In genomic region chr9:76236626-76237025, GRCm38 (mm10) we compare ENCODE assay signal across 9 mouse cellular contexts. TPM values are rescaled to one million over a fixed set of nuclear protein-coding genes. Genes with fewer than 3 reads are reported as not detected.
DNase-seq lines count a peak whose midpoint lies in the region; ATAC-seq lines count a peak whose summit lies in the region.
"Had no signal": no experiment of that assay in that cellular context is flagged by ENCODE, and none has a peak within 500 bp of the region (broad histone marks: within the 10 kb centered on the region; RNA-seq: fewer than 3 reads in every experiment).

No protein-coding gene starts in this region.

- ATAC-seq in hindbrain, embryonic 12.5 days (ENCODE audit: low FRiP score): peak; percentile 88
- peak; percentile 86 for ATAC-seq in lung, embryonic 16.5 days (ENCODE audit: low read depth)

- H3K27ac ChIP-seq in hindbrain, embryonic 12.5 days: no peak overlapping the region
- no peak overlapping the region for H3K27ac ChIP-seq in lung, embryonic 16.5 days (ENCODE audit: low read length)

- H3K4me2 ChIP-seq in hindbrain, embryonic 12.5 days (replicated peaks): peak overlapping the region; percentile 71
- peak overlapping the region; percentile 75 for H3K4me2 ChIP-seq in lung, embryonic 16.5 days (ENCODE audit: low read depth, low read length)

- H3K9me3 ChIP-seq in hindbrain, embryonic 12.5 days (replicated peaks): no peaks in the 10 kb centered on the region
- no peaks in the 10 kb centered on the region for H3K9me3 ChIP-seq in lung, embryonic 16.5 days (ENCODE audit: control insufficient read depth, low read length)

- peak overlapping the region; percentile 34; the same call in 1 of the 2 replicates for H3K4me3 ChIP-seq in hindbrain, embryonic 12.5 days
- peak overlapping the region; percentile 46 for H3K4me3 ChIP-seq in lung, embryonic 16.5 days (ENCODE audit: low read length)

- H3K4me1 ChIP-seq in hindbrain, embryonic 12.5 days: no peaks in the 10 kb centered on the region
- no peaks in the 10 kb centered on the region for H3K4me1 ChIP-seq in lung, embryonic 16.5 days (replicated peaks; ENCODE audit: control insufficient read depth, insufficient read depth, low read length)

- peak; percentile 74 for DNase-seq in NIH3T3 (ENCODE audit: low read depth)
- peak; percentile 75 to 80 for DNase-seq in cerebellum, postnatal 14 days
- peak; percentile 13 to 48 for DNase-seq in frontal cortex, postnatal 10 days (ENCODE audit: low spot score in 2 of 2)
- peak; percentile 38 for DNase-seq in layer of hippocampus, adult 9-11 months
- peak; percentile 86 for DNase-seq in retina, embryonic 14.5 days (ENCODE audit: low spot score)
- DNase-seq in urinary bladder, postnatal 4 days (ENCODE audit: low spot score in 2 of 2): peak; percentile 24 to 67

- H3K36me3 ChIP-seq in hindbrain, embryonic 12.5 days: no peaks in the 10 kb centered on the region
- no peaks in the 10 kb centered on the region for H3K36me3 ChIP-seq in lung, embryonic 16.5 days (ENCODE audit: control insufficient read depth, insufficient read depth, low read length)

- H3K9ac ChIP-seq in hindbrain, embryonic 12.5 days: no peak overlapping the region
- no peak overlapping the region; the same call in 1 of the 2 replicates for H3K9ac ChIP-seq in lung, embryonic 16.5 days (ENCODE audit: low read length)

- WGBS in hindbrain, embryonic 12.5 days: 2% methylated on average over 7 of the region's 7 CpGs
- under 1% methylated on average over 7 of the region's 7 CpGs for WGBS in lung, embryonic 16.5 days

- H3K27me3 ChIP-seq in hindbrain, embryonic 12.5 days: no peaks in the 10 kb centered on the region
- no peaks in the 10 kb centered on the region for H3K27me3 ChIP-seq in lung, embryonic 16.5 days (ENCODE audit: control insufficient read depth, insufficient read depth, low read depth, low read length)

RNA-seq across cellular contexts. Expression of gene Gfral, which starts 23.2 kb away (rescaled TPM):
- not detected in 2 replicates for polyA plus RNA-seq in hindbrain, embryonic 12.5 days (2016; fragmentation: Nextera tagmentation; extraction: Ambion mirVana)
- polyA plus RNA-seq in lung, embryonic 16.5 days (2015; fragmentation: Nextera tagmentation; extraction: Ambion mirVana): not detected in 2 replicates
- polyA plus RNA-seq: small intestine, adult 2 months had no signal

Comparison
In these comparisons a context has a peak if more than half of its experiments do, and no peak if none do; other contexts are left out.
1. DNase-seq: peak in every context shown above with its lines; median percentile 86 in retina, embryonic 14.5 days; 78 in cerebellum, postnatal 14 days; 74 in NIH3T3; 46 in urinary bladder, postnatal 4 days; 38 in layer of hippocampus, adult 9-11 months; 30 in frontal cortex, postnatal 10 days.